Mouse (Mus musculus) neural tube, embryonic 14.5 days (tissue): ENCODE results near the gene Efna1. TPM values are rescaled to one million over a fixed set of nuclear protein-coding genes. Genes with fewer than 3 reads are reported as not detected.

Experiments
- ATAC-seq: fragments of 200-750 bp; cut with Nextera tagmentation; 2 replicates; pipeline ENCODE4 v1.8.0; 2017; ENCODE audit warnings: low read depth, mild to moderate bottlenecking, moderate TSS enrichment, moderate library complexity
- H3K27ac ChIP-seq: fragments of 300-500 bp; sonication (generic); 2 replicates; pipeline ENCODE4 v1.5.1; 2014; ENCODE audit warnings: low read depth, mild to moderate bottlenecking, control low read depth, low read length, moderate library complexity, mixed read lengths
- H3K27me3 ChIP-seq: fragments of 300-500 bp; sonication (generic); 2 replicates; pipeline ENCODE4 v1.6.1; 2014; ENCODE audit warnings: low read length; ENCODE audit not compliant: control insufficient read depth, insufficient read depth
- H3K36me3 ChIP-seq: fragments of 300-500 bp; sonication (generic); 2 replicates; pipeline ENCODE4 v1.6.1; 2014; ENCODE audit warnings: low read length, mixed read lengths; ENCODE audit not compliant: control insufficient read depth, insufficient read depth
- H3K4me1 ChIP-seq: fragments of 300-500 bp; sonication (generic); 2 replicates; pipeline ENCODE4 v1.6.1; 2014; ENCODE audit warnings: low read length; ENCODE audit not compliant: control insufficient read depth, insufficient read depth
- H3K4me2 ChIP-seq: fragments of 300-500 bp; sonication (generic); 2 replicates; pipeline ENCODE4 v1.6.1; 2014; ENCODE audit warnings: mild to moderate bottlenecking, low read depth, low read length, control low read depth
- H3K4me3 ChIP-seq: fragments of 300-500 bp; sonication (generic); 2 replicates; pipeline ENCODE4 v1.5.1; 2014; ENCODE audit warnings: low read depth, low read length, control low read depth, mixed read lengths
- H3K9ac ChIP-seq: fragments of 300-500 bp; sonication (generic); replicated peaks from 2 replicates; pipeline ENCODE4 v1.6.1; 2014; ENCODE audit warnings: low read depth, mild to moderate bottlenecking, control low read depth, low read length, mixed read lengths
- H3K9me3 ChIP-seq: fragments of 300-500 bp; sonication (generic); 2 replicates; pipeline ENCODE4 v1.6.1; 2016; ENCODE audit warnings: low read length; ENCODE audit not compliant: control insufficient read depth
- WGBS: fragments of 180-500 bp; shearing (Covaris S2); extraction: QIAGEN DNeasy Blood & Tissue Kit; methylation state at CpG from one replicate; pipeline ENCODE4 v1.1.7; 2014; 5-methylcytosine and 5-hydroxymethylcytosine counted together
- polyA plus RNA-seq: library from polyadenylated mRNA; unstranded; fragments of >200 nt; fragmentation: Nextera tagmentation; extraction: Ambion mirVana; gene quantifications from 2 replicates; pipeline ENCODE4 v1.2.1, GENCODE M21; 2014

Gene Efna1
- polyA plus RNA-seq, 1 experiment from 2014 or later = 6.8 TPM

DNA sequence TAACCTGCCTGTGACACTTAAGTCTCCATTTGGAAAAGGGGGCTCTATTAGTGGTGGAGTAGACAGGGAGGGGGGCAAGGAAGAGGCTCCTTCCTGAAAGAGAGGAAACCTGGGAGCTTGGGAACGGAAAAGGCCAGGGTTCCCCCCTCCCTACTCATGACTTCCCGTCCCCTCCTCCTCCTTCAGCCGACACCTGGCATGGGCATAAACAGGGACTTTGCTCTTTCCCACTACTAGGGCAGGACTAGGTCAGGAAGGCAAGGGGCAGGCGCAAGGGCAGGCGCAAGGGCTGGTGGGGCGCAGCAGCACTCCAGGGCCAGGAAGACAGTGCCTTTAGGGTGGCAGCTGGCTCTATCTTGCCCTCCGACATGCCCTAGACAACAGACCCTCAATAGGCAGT lies 2.8 kb downstream of the Efna1 start:
- 72% methylated on average over 7 of the region's 7 CpGs for WGBS
- Histone ChIP-seq H3K27ac (no peak overlapping the region), H3K27me3 (0 out of 2 replicates have a peak, but pooled peaks cover 3% of the 10 kb centered on the region), H3K36me3 (no peaks in the 10 kb centered on the region), H3K4me1 (peaks cover 25% of the 10 kb centered on the region), H3K9ac (no peak overlapping the region), H3K9me3 (no peaks in the 10 kb centered on the region), H3K4me3 (peak overlapping the region; percentile 9; the same call in 1 of the 2 replicates), H3K4me2 (peak overlapping the region; percentile 96; the same call in 1 of the 2 replicates)
- ATAC-seq = no peak

DNA sequence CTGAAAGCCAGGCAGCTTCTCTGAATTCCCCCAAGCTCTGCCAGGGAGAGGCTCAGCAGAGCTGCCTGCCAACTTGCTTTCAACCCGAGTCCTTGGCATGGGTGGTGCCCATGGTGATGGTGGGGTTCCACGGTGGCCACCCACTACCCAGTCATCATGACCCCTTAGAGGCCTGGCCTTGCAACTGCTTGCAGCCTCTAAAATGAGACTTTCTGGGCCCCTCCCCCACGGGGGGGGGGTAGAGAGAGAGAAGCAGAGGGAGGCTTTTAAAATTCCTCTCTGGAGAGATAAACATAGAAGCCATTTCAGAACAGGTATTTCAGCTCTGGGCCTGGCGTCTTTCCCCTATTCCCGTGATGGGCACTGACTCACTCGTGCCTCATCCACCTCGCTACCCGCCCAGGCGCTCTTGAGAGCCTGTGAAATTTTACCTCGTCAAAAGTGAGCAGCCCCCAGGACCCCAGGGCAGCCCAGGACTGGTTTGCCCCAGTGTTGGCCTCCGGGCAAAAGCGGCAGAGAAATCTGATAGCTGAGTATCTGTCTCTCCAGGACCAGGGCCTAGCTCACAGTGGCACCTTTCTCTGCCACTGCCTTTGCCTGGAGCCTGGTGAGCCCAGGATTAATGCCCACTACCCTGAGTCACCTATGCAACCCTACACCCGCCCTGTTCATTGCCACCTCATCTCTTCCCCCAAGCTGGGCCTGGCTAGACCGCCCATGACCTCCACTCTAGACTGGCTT lies 3.5 kb downstream of the Efna1 start:
- Histone ChIP-seq H3K9me3 (no peaks in the 10 kb centered on the region), H3K27me3 (0 out of 2 replicates have a peak, but pooled peaks cover 3% of the 10 kb centered on the region), H3K4me1 (peaks cover 25% of the 10 kb centered on the region), H3K9ac (no peak overlapping the region), H3K36me3 (no peaks in the 10 kb centered on the region), H3K4me3 (peak overlapping the region; percentile 9; the same call in 1 of the 2 replicates), H3K4me2 (peak overlapping the region; percentile 96), H3K27ac (no peak overlapping the region)
- 59% methylated on average over 14 of the region's 14 CpGs for WGBS
- ATAC-seq = no peak

DNA sequence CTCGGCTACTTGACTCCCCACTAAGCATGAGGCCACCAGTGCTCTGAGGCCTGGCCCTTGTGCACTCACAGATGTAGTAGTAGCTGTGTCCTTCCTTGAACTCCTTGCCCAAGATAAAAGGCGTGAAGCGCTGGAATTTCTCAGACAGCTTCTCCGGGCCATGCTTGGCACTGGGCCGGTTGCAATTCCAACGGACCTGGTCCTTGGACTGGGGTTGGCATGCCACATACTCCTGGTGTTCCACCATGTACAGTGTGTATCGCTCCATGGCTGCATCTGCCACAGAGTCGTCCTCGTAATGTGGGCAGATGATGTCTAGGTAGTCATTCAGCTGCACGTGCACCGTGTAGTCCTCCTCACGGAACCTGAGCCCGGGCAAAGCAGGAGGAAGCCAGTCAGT lies 4.9 kb downstream of the Efna1 start:
- no peaks in the 10 kb centered on the region for H3K9me3 ChIP-seq
- no peaks in the 10 kb centered on the region for H3K36me3 ChIP-seq
- no peak overlapping the region for H3K4me3 ChIP-seq
- H3K4me1 ChIP-seq = peaks cover 16% of the 10 kb centered on the region
- 95% methylated on average over 13 of the region's 13 CpGs for WGBS
- no peak for ATAC-seq
- no peak overlapping the region for H3K9ac ChIP-seq
- H3K27ac ChIP-seq = no peak overlapping the region
- 0 out of 2 replicates have a peak, but pooled peaks cover 3% of the 10 kb centered on the region for H3K27me3 ChIP-seq
- no peak overlapping the region for H3K4me2 ChIP-seq

DNA sequence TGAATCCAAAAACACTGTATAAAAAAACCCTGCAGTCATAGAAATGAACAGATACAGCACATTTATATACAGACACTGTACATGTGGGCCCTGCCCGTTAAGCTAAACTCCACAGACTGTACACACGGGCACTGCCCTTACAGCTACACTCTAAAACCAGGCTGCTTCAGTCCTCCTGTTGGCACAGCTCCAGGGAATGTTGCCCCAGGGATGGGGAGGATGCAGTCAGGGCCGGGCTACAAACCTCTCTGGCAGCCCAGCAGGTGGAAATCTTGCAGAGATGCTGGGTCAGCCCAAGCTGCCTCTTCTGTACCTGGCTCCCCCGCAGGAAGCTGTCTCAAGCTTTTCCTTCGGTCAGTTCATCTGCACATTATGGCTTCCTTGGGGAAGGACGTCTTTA lies 9.2 kb downstream of the Efna1 start:
- H3K4me1 ChIP-seq = peaks cover 13% of the 10 kb centered on the region
- no peak overlapping the region for H3K27ac ChIP-seq
- no peaks in the 10 kb centered on the region for H3K9me3 ChIP-seq
- no peaks in the 10 kb centered on the region for H3K36me3 ChIP-seq
- H3K4me2 ChIP-seq = no peak overlapping the region
- 50% methylated on average over 6 of the region's 6 CpGs for WGBS
- no peak for ATAC-seq
- H3K9ac ChIP-seq = no peak overlapping the region
- H3K27me3 ChIP-seq = no peaks in the 10 kb centered on the region
- H3K4me3 ChIP-seq = no peak overlapping the region

DNA sequence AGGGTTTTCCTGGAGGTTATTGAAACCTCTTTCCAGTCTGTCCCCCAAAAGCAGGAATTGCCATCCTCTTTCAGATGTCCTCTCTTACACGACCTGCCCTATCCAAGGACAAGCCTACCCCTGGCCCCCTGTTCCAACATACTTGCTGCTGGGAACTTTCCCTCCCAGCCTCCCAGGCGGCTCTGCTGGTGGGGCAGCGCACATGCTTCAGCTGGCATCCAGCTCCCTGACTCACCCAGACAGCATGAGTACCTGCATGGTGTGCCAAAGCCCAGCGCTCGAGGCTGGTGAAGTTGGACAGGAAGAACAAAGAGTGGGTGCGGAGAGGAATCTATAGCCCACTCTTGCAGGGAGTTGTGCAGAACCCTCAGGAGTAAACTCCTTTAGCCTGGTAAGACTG lies 10.1 kb downstream of the Efna1 start:
- WGBS = 73% methylated on average over 6 of the region's 6 CpGs
- ATAC-seq = no peak
- Histone ChIP-seq H3K4me2 (peak overlapping the region; percentile 86; the same call in 1 of the 2 replicates), H3K4me3 (peak overlapping the region; percentile 56), H3K36me3 (no peaks in the 10 kb centered on the region), H3K27me3 (no peaks in the 10 kb centered on the region), H3K9me3 (no peaks in the 10 kb centered on the region), H3K4me1 (peaks cover 15% of the 10 kb centered on the region), H3K27ac (no peak overlapping the region; the same call in 1 of the 2 replicates), H3K9ac (0 out of 2 replicates have a peak overlapping the region, but pooled peaks have one; percentile 71)

DNA sequence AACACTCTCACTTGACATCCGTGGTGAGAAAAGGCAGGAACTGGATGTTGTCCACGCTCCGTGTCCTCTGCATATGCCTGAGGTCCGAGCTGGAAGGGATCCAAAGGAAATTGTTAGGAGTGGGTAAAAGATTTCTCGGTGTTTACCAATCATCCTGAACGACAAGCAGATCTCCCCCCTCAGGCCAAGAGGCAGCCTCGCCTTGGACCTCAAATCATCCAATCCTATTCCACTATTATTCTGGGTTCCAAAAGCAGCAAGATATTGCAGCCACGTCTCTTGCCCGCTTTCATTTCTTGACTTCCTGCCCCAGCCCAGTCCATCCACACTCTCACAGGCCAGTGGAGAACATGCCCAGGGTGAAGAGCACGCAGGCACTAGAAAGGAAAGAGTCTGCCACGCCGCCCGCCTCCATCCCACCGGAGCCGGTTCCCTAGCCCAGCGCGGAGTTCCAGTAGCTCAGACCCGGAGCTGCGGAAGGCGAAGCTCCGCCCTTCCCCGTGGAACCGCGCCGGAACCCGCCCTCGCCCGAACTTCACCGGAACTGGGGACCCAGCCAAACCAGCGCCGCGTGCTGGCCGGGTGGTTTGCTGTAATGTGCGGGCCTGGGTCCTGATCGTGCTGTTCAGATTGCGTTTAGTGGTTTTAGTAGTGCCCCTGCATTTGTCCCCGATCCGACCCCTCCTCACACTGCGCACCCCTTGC lies 10.7 kb downstream of the Efna1 start, which contains the start of gene Slc50a1:
TSS of gene Slc50a1 (minus strand) at position 520 of the 705 bp plus-strand sequence.
- peaks cover 15% of the 10 kb centered on the region for H3K4me1 ChIP-seq
- H3K27ac ChIP-seq = peak within 1 kb of the TSS; percentile 74
- ATAC-seq = peak; percentile 54
- H3K4me2 ChIP-seq = peak within 1 kb of the TSS; percentile 86
- H3K27me3 ChIP-seq = no peaks in the 10 kb centered on the region
- no peaks in the 10 kb centered on the region for H3K36me3 ChIP-seq
- H3K9me3 ChIP-seq = no peaks in the 10 kb centered on the region
- H3K9ac ChIP-seq = peak within 1 kb of the TSS; percentile 71
- WGBS = 3% methylated on average over 39 of the region's 39 CpGs
- H3K4me3 ChIP-seq = peak within 1 kb of the TSS; percentile 56

DNA sequence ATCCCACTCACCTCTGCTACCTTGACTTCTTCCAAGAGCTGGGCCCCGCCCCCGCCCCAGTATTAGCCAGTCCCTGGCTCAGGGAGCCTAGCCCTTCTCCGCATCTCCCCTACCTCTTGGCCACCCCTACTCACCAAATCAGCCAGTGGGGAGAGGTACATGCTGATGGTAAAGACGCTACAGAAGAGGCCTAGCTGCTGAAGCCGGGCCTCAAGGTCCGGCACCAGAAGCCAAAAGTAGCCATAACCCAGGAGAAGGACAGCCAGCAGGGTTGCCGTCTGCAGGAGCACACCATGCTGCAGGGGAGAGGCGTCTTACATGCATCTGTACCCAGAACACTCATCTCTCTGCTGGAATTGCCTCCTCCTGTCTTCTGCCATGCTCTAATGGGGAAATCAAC lies 12.0 kb downstream of the Efna1 start:
- 52% methylated on average over 8 of the region's 8 CpGs for WGBS
- Histone ChIP-seq H3K27me3 (no peaks in the 10 kb centered on the region), H3K4me1 (peaks cover 15% of the 10 kb centered on the region), H3K9me3 (no peaks in the 10 kb centered on the region), H3K4me3 (no peak overlapping the region), H3K4me2 (peak overlapping the region; percentile 86; the same call in 1 of the 2 replicates), H3K9ac (no peak overlapping the region), H3K36me3 (no peaks in the 10 kb centered on the region), H3K27ac (no peak overlapping the region)
- no peak for ATAC-seq

DNA sequence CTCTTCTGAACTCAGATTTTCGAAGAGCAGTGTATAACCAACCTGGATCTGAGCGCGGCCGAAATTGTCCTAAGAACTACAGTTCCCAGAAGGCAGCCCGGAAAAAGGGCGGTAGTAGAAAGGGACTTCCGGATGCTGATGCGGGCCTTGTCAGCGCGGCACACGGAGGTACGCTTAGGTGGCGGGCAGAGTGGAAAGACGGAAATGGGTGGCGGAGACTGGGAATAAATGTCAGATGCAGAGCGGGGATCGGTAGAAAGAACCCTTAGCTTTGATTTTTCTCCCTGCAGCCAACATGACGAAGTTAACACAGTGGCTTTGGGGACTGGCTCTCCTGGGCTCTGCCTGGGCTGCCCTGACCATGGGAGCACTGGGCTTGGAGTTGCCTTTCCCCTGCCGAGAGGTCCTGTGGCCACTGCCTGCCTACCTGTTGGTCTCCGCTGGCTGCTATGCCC lies 14.5 kb downstream of the Efna1 start:
- under 1% methylated on average over 20 of the region's 20 CpGs for WGBS
- H3K4me3 ChIP-seq = peak overlapping the region; percentile 65
- peak; percentile 90 for ATAC-seq
- no peaks in the 10 kb centered on the region for H3K36me3 ChIP-seq
- H3K27ac ChIP-seq = peak overlapping the region; percentile 70
- H3K27me3 ChIP-seq = no peaks in the 10 kb centered on the region
- no peaks in the 10 kb centered on the region for H3K9me3 ChIP-seq
- H3K4me2 ChIP-seq = peak overlapping the region; percentile 92
- H3K4me1 ChIP-seq = peaks cover 15% of the 10 kb centered on the region
- H3K9ac ChIP-seq = peak overlapping the region; percentile 85

DNA sequence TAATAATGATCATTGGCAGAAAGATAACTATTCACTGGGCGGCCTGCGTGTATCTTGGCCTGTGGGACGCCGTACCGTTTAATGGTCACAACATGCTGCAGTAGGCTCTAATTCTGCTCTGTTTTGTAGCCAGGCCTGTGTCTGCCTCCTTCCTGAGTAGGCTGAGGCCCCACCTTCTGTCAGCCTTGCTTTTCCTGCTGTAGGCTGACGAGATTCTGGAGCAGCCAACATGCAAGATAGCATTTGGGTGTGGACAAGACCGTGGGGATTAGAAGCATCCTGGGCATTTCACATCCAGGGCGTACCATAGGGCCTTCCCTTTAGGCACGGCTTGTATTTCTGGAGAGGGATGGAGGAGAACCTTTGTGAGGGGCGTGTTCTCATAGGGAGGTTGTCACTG lies 18.5 kb downstream of the Efna1 start:
- Histone ChIP-seq H3K9ac (no peak overlapping the region), H3K27me3 (no peaks in the 10 kb centered on the region), H3K36me3 (no peaks in the 10 kb centered on the region), H3K4me3 (no peak overlapping the region), H3K4me1 (peaks cover 9% of the 10 kb centered on the region; the same call in 1 of the 2 replicates), H3K27ac (no peak overlapping the region), H3K4me2 (no peak overlapping the region), H3K9me3 (no peaks in the 10 kb centered on the region)
- no peak for ATAC-seq
- 73% methylated on average over 10 of the region's 10 CpGs for WGBS
